Mouse (Mus musculus): ENCODE data around the gene Iqcn.

Iqcn gene

DNA sequence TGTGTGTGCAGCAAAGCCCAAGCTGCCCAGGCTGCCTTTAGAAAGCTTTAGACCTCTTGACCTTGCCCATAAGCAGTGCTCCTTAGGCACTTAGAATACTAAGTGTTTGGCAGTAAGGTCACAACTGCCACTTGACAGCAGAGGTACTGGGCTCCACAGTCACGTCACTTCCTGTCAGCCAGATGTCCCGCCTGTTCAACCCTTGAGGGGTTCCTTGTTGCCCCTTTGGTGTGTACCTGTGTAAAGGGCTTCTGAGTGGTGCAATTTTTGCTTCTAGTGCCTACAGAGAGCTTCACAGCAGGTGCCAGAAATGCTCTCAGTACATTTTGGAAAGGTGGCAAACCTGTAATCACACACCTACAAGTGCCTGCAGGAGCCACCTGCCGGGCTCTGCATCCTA is 35.0 kb downstream of the Iqcn start:
- DNase-seq, result no peak

DNA sequence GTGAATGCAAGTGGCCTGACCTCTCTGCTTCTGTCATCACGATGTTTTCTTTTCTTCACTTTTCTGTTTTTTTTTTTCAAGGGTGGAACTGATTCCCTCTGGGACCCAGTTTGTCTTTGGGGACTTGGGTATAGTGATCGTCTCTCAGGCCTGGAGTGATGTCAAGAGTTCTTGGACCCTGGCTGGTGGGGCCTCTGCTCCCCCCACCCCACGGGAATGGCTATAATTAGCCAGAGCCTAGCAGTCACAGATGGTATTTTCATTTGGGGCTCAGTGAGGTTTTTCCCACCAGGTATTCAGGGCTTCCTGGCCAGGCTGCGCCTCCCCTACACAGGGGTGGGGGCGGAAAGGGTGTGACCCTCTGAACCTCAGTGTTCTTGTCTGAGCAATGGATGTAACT is 38.4 kb downstream of the Iqcn start:
- DNase-seq, result no peak

- no peak for DNase-seq
Measured at GRCm38 (mm10) chr8:70742176-70742575, 38.9 kb downstream of the Iqcn start.

DNA sequence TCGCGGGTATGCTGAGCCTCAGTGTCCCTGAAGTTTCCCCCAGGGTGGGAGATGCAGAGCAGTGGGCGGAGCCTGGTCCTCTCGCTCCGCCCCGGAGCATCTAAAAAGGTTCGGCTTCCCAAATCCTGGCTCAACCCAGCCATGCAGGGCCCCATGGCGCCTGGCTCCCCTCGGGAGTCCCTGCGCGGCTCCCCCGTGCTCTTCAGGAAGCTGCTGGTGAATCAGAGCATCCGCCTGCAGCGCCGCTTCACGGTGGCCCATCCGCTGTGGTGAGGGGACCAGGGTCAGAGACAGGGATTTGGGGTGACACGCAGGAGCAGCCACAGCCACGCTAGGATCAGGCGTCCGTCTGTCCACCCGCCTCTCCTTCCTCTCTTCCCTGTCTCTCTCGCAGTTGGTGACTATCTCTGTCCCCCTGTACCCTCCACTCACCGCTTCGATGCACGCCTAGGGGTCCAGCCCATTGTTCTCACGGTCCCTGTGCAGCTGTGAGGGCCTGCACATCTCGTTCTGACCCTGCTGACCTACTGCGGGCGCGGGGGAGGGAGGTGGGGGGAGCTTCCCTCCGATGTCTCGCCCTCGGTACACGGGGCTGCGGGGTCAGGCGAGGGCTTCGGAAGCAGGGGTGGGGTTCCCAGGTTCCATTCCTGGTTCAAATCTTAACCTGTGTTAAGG is 39.9 kb downstream of the Iqcn start:
- no peak for DNase-seq

DNA sequence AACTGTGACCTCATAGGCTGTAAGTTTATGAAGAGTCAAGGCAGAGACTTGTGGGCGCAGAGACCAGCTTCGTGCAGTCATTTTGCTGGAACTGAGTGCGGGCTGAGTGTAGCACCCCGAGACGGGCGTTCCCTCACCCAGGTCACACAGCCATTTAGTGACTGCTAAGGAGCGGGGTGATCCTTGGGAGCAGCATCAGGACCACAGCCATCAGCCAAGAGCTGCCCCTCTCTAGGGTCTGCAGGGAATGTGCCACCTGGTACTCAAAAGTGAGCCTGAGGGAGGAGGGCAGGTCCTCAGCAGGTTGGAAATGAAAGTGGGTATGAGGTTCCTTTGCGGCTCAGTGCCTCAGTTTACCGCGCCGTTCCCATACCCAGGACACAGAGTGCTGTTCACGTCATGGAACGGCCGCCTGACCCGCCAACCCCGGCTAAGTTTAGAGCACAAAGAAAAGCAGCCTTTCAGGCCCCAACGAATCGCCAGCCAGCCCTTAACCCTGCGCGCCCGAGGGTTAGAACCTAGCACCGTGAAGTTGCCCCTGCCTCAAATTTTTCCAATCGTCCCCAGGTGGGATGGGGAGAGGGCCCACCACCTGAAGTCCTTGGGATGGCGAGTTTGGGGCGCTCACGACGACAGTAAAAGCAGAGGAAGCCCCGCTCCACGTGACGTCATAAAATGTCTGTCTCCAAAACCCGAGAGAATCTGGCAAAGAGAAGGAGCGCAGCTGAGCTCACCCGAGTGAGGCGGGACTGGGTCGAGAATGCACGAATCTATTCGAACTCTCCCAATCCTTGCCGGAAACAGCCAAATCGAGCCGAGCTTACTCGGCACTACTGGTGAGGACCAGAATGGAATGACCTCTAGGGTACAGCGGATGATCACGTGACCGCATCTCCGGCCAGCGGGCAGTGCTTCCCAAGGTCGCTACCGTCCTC is 40.7 kb downstream of the Iqcn start:
- DNase-seq, result peak; percentile 94

- no peak for DNase-seq
Measured at GRCm38 (mm10) chr8:70744806-70745205, 41.5 kb downstream of the Iqcn start.

DNA sequence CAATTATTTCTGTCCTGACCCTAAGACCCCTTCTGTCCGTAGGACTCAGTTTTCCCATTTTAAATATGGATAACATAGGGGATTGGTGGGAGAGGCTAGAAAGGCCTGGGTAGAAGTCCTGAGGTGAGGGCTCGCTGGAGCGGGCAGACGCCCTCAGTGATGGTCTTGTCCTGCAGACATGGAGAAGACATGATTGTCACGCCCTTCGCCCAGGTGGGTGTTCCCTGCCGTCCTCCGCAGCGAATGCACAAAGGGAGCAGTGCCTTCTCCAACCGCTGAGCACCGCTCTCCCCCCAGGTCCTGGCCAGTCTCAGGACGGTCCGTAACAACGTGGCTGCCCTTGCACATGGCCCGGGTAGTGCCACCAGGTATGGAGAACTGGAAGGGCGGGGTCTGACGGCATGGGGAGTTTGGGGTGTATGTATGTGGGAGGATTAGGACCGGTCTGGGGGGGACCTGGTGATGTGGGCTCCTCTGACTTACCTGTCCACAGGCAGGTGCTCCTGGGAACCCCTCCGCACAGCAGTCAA is 42.5 kb downstream of the Iqcn start:
- DNase-seq, result peak; percentile 12

GRCm38 (mm10) chr8:70746676-70747075 is 43.4 kb downstream of the Iqcn start:
- no peak for DNase-seq

GRCm38 (mm10) chr8:70747211-70747890 is 44.1 kb downstream of the Iqcn start:
- no peak for DNase-seq

DNA sequence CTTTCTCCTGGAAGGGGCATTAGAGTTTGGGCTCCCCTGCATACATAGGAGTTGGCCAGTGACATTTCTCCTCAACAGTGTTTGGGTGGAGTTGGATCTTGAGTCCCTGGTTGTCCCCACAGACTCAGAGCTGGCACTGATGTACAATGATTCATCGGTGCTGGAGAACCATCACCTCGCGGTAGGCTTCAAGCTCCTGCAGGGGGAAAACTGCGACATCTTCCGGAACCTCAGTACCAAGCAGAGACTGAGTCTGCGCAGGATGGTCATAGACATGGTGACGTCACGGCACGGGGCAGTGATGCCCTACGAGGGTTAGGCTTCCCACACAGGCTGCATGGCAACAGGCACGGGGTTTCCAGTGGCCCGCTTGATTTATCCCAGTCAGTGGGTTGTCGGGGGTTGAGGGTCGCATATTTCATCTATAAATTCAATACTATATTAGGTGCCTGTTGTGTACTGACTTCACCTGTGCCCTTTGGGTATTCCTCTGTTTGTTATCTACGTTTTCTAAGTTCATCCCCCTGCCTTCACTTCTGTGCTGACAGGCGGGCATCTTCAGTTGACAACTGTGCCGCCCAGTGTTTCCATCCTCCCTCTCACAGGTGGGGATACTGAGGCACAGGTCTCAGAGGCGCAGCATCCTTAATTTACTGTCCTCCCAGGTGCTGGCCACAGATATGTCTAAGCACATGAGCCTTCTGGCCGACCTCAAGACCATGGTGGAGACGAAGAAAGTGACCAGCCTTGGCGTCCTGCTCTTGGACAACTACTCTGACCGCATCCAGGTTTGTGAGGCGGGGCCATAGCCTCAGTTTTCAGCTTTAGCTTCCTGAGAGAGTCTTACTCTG is 45.2 kb downstream of the Iqcn start:
- DNase-seq, result no peak

- DNase-seq, result no peak
Measured at GRCm38 (mm10) chr8:70749097-70749674, 45.9 kb downstream of the Iqcn start.

- DNase-seq, result no peak
Measured at GRCm38 (mm10) chr8:70750128-70750680, 46.9 kb downstream of the Iqcn start.

DNA sequence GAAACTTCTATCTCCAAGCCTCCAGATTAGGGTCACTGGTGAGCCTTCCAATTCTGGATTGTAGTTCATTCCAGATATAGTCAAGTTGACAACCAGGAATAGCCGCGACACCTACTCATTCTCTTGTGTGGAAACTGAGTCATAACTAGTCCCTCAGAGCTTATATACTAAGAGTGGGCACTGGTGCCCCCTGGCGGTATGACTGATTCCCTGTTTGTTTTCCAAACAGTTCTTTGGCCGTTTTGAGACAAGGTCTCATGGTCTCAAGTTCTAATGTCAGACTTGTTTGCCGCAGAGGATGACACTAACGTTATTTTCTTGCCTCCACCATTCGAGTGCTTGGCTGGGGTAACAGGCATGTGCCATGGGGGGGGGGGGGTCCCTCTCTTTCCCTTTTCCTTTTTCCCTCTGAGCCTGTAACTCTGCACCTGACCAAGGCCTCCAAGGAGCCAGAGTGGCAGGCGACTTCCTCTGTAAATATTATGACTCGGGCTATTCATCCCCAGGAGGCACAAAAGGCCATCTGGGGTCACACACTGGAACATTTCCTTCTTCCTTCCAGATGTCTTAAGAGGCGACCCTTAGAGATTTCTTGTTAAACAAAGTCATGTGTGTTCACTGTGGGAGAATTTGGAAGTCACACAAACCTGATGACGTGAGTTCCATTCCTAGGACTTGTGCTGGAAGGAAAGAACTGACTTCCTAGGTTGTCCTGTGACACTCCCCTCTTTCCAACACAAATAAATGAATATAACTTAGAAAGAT is 48.9 kb downstream of the Iqcn start:
- DNase-seq, result peak; percentile 89

- peak; percentile 87 for DNase-seq
Measured at GRCm38 (mm10) chr8:70753151-70753550, 49.9 kb downstream of the Iqcn start.

- DNase-seq, result peak; percentile 99
Measured at GRCm38 (mm10) chr8:70754043-70754870, 51.0 kb downstream of the Iqcn start, which contains the start of gene Rab3a. Rab3a (plus strand) TSS chr8:70754679.

- peak; percentile 56 for DNase-seq
Measured at GRCm38 (mm10) chr8:70754871-70755660, 51.8 kb downstream of the Iqcn start.

DNA sequence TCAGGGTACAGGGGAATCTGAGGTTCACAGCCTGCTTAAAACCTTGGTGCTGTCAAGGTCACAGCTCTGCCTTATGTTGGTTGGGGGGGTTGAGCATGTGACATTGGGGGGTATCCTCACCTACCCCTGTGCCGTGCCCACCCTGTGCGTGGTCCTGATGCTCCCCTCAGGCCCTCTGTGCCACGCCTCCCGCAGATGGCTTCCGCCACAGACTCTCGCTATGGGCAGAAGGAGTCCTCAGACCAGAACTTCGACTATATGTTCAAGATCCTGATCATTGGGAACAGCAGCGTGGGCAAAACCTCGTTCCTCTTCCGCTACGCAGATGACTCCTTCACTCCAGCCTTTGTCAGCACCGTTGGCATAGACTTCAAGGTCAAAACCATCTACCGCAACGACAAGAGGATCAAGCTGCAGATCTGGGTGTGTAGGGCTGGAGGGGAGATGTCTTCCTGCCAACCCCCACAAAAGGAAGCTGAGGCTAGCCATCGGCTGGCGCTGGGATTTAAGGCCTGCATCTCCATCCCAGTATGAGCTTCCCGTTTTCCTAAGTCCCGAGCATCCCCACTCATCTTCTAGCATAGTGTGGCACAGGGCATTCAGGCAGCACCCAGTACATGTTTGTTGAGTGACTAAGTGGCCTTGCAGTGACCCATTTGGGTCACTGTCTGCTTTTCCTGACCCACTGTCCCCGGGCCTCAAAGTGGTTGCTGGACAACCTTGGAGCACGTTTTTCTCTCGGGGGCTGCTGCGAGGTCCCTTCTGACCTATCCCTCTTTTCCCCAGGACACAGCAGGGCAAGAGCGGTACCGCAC is 52.6 kb downstream of the Iqcn start:
- peak; percentile 22 for DNase-seq

GRCm38 (mm10) chr8:70756476-70757040 is 53.3 kb downstream of the Iqcn start:
- peak; percentile 20 for DNase-seq
